Mouse (Mus musculus) forebrain, embryonic 13.5 days (tissue): ENCODE data around the gene Sbno2. TPM values are rescaled to one million over a fixed set of nuclear protein-coding genes. Genes with fewer than 3 reads are reported as not detected.
A peak's percentile ranks its signal among the peaks of the same experiment; 100 is the strongest.

Experiments used
- ATAC-seq: fragments of 200-750 bp; cut with Nextera tagmentation; 2 replicates; pipeline ENCODE4 v1.8.0; 2017
- H3K27ac ChIP-seq: fragments of 300-500 bp; sonication (generic); 2 replicates; pipeline ENCODE4 v1.5.1; 2015; ENCODE audit warnings: inconsistent platforms, mild to moderate bottlenecking, moderate library complexity
- H3K27me3 ChIP-seq: fragments of 300-500 bp; sonication (generic); 2 replicates; pipeline ENCODE4 v1.6.1; 2015; ENCODE audit warnings: mild to moderate bottlenecking, inconsistent platforms
- H3K36me3 ChIP-seq: fragments of 300-500 bp; sonication (generic); 2 replicates; pipeline ENCODE4 v1.6.1; 2015; ENCODE audit warnings: mild to moderate bottlenecking, inconsistent platforms; ENCODE audit not compliant: poor library complexity, severe bottlenecking
- H3K4me1 ChIP-seq: fragments of 300-500 bp; sonication (generic); 2 replicates; pipeline ENCODE4 v1.6.1; 2015; ENCODE audit warnings: inconsistent platforms
- H3K4me2 ChIP-seq: fragments of 300-500 bp; sonication (generic); 2 replicates; pipeline ENCODE4 v1.6.1; 2015; ENCODE audit warnings: inconsistent platforms, mild to moderate bottlenecking, moderate library complexity
- H3K4me3 ChIP-seq: fragments of 300-500 bp; sonication (generic); 2 replicates; pipeline ENCODE4 v1.5.1; 2015; ENCODE audit warnings: mild to moderate bottlenecking, inconsistent platforms
- H3K9ac ChIP-seq: fragments of 300-500 bp; sonication (generic); 2 replicates; pipeline ENCODE4 v1.6.1; 2015; ENCODE audit warnings: mild to moderate bottlenecking, inconsistent platforms
- H3K9me3 ChIP-seq: fragments of 300-500 bp; sonication (generic); replicated peaks from 2 replicates; pipeline ENCODE4 v1.6.1; 2016; ENCODE audit warnings: inconsistent platforms
- WGBS: fragments of 180-500 bp; shearing (Covaris S2); methylation state at CpG from one replicate; pipeline ENCODE4 v1.1.7; 2015; 5-methylcytosine and 5-hydroxymethylcytosine counted together
- polyA plus RNA-seq: library from polyadenylated mRNA; unstranded; fragments of >200 nt; fragmentation: Nextera tagmentation; extraction: Ambion mirVana; gene quantifications from 2 replicates; pipeline ENCODE4 v1.2.1, GENCODE M21; 2015

The Sbno2 gene
- polyA plus RNA-seq, 1 experiment from 2014 or later = 11.6 TPM

GRCm38 (mm10) chr10:80080396-80081070 lies 24.8 kb downstream of the Sbno2 start:
- H3K9me3 ChIP-seq = no peaks in the 10 kb centered on the region
- H3K4me2 ChIP-seq = no peak overlapping the region
- 87% methylated on average over 16 of the region's 16 CpGs for WGBS
- H3K27ac ChIP-seq = no peak overlapping the region
- peaks cover 10% of the 10 kb centered on the region; the same call in 1 of the 2 replicates for H3K4me1 ChIP-seq
- no peak overlapping the region for H3K4me3 ChIP-seq
- H3K9ac ChIP-seq = no peak overlapping the region
- no peak for ATAC-seq
- H3K36me3 ChIP-seq = peaks cover 65% of the 10 kb centered on the region
- H3K27me3 ChIP-seq = no peaks in the 10 kb centered on the region

DNA sequence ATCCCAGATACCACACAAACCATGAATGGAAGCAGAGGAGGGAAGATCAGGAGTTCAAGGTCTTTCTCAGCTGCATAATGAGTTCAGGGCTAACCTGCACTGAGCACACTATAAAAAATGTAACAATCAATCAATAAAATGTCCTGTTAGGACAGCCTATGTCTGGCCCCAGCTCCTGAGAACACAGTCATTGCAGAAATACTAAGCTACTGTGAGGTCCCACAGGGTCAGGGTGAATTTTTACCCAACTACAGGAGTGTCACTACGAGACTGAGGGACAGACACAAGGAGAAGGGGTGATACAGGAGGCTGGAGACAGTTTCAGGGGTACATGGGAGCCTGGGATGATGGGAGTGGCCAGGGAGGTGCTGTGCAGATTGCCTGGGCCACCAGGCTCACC lies 27.0 kb downstream of the Sbno2 start:
- Histone ChIP-seq H3K4me2 (no peak overlapping the region), H3K27me3 (no peaks in the 10 kb centered on the region), H3K9ac (no peak overlapping the region), H3K27ac (no peak overlapping the region), H3K4me1 (0 out of 2 replicates have a peak, but pooled peaks cover 3% of the 10 kb centered on the region), H3K4me3 (no peak overlapping the region), H3K9me3 (no peaks in the 10 kb centered on the region), H3K36me3 (peaks cover 47% of the 10 kb centered on the region)
- WGBS = 93% methylated on average over 1 of the region's 1 CpGs
- no peak for ATAC-seq

- Histone ChIP-seq H3K27me3 (no peaks in the 10 kb centered on the region), H3K4me2 (no peak overlapping the region), H3K36me3 (peaks cover 36% of the 10 kb centered on the region), H3K27ac (no peak overlapping the region), H3K4me3 (no peak overlapping the region), H3K4me1 (0 out of 2 replicates have a peak, but pooled peaks cover 3% of the 10 kb centered on the region), H3K9me3 (no peaks in the 10 kb centered on the region), H3K9ac (no peak overlapping the region)
- WGBS = 88% methylated on average over 5 of the region's 5 CpGs
- ATAC-seq = no peak
Observed at GRCm38 (mm10) chr10:80077312-80077711, 28.1 kb downstream of the Sbno2 start.

DNA sequence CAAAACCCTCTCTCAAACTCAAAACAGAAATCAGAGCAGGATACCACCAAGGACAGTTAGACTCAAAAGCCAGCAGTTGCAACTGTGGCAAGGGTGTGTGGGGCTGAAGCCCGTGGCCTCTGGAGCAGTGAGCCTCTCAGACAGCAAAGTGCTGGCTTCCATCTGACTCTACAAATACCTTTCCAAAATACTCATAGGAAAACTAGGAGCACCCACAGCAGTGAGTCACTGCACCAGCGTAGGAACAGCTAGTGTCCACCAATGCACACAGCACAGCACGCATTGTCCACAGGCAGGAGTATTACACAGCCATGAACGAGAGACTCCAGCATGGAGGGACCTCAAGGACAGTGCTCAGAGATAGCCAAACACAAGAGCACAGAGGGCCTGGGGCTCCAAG lies 29.0 kb downstream of the Sbno2 start:
- Histone ChIP-seq H3K4me3 (no peak overlapping the region), H3K9ac (0 out of 2 replicates have a peak overlapping the region, but pooled peaks have one; percentile 26), H3K27me3 (no peaks in the 10 kb centered on the region), H3K36me3 (peaks cover 27% of the 10 kb centered on the region), H3K27ac (no peak overlapping the region), H3K4me1 (peaks cover 7% of the 10 kb centered on the region; the same call in 1 of the 2 replicates), H3K4me2 (no peak overlapping the region), H3K9me3 (no peaks in the 10 kb centered on the region)
- ATAC-seq = no peak
- 91% methylated on average over 4 of the region's 4 CpGs for WGBS

DNA sequence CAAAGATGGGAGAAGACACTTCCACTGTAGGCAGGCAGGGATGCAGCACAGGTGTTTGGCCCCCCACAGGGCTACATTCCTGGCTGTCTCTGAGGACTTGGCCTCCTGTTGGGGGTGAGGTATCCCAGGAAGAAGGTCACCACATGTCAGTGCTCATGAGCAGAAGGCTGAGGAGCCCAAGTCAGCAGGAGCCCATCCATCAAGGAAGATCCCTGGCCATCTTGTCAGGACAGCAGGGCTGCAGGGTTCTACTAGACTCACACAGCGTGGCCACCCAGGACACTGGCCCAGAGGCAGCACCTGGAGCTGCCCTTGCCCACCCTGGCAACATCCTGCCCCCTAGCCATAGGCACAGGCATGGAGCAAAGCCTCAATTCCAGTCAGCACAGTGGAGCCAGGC lies 29.4 kb downstream of the Sbno2 start:
- Histone ChIP-seq H3K4me3 (no peak overlapping the region), H3K9me3 (no peaks in the 10 kb centered on the region), H3K9ac (no peak overlapping the region), H3K4me2 (no peak overlapping the region), H3K36me3 (peaks cover 22% of the 10 kb centered on the region), H3K27me3 (no peaks in the 10 kb centered on the region), H3K27ac (no peak overlapping the region), H3K4me1 (peaks cover 9% of the 10 kb centered on the region; the same call in 1 of the 2 replicates)
- no peak for ATAC-seq
- WGBS = 73% methylated on average over 1 of the region's 1 CpGs

GRCm38 (mm10) chr10:80074813-80075601 lies 30.4 kb downstream of the Sbno2 start:
- Histone ChIP-seq H3K4me1 (peaks cover 9% of the 10 kb centered on the region; the same call in 1 of the 2 replicates), H3K36me3 (peaks cover 13% of the 10 kb centered on the region), H3K27ac (no peak overlapping the region), H3K4me3 (no peak overlapping the region), H3K9me3 (no peaks in the 10 kb centered on the region), H3K27me3 (no peaks in the 10 kb centered on the region), H3K9ac (peak overlapping the region; percentile 18; the same call in 1 of the 2 replicates), H3K4me2 (no peak overlapping the region)
- 20% methylated on average over 28 of the region's 28 CpGs for WGBS
- ATAC-seq = no peak

- H3K27me3 ChIP-seq = no peaks in the 10 kb centered on the region
- 0 out of 2 replicates have a peak overlapping the region, but pooled peaks have one; percentile 34 for H3K9ac ChIP-seq
- peaks cover 9% of the 10 kb centered on the region; the same call in 1 of the 2 replicates for H3K4me1 ChIP-seq
- H3K36me3 ChIP-seq = no peaks in the 10 kb centered on the region; the same call in 1 of the 2 replicates
- WGBS = 85% methylated on average over 20 of the region's 20 CpGs
- H3K27ac ChIP-seq = no peak overlapping the region
- H3K9me3 ChIP-seq = no peaks in the 10 kb centered on the region
- no peak overlapping the region for H3K4me3 ChIP-seq
- no peak for ATAC-seq
- no peak overlapping the region for H3K4me2 ChIP-seq
Observed at GRCm38 (mm10) chr10:80072623-80073489, 32.5 kb downstream of the Sbno2 start.

- Histone ChIP-seq H3K36me3 (peaks cover 7% of the 10 kb centered on the region), H3K27ac (no peak overlapping the region), H3K27me3 (no peaks in the 10 kb centered on the region), H3K4me2 (no peak overlapping the region), H3K4me3 (no peak overlapping the region), H3K4me1 (peaks cover 9% of the 10 kb centered on the region; the same call in 1 of the 2 replicates), H3K9me3 (no peaks in the 10 kb centered on the region), H3K9ac (peak overlapping the region; percentile 52; the same call in 1 of the 2 replicates)
- ATAC-seq = no peak
- 90% methylated on average over 3 of the region's 3 CpGs for WGBS
Observed at GRCm38 (mm10) chr10:80071516-80071900, 33.9 kb downstream of the Sbno2 start.

GRCm38 (mm10) chr10:80070837-80071515 lies 34.4 kb downstream of the Sbno2 start:
- peaks cover 10% of the 10 kb centered on the region for H3K36me3 ChIP-seq
- no peak overlapping the region for H3K4me3 ChIP-seq
- WGBS = 69% methylated on average over 9 of the region's 9 CpGs
- H3K9me3 ChIP-seq = no peaks in the 10 kb centered on the region
- peak overlapping the region; percentile 52; the same call in 1 of the 2 replicates for H3K9ac ChIP-seq
- H3K4me1 ChIP-seq = peaks cover 9% of the 10 kb centered on the region; the same call in 1 of the 2 replicates
- no peak overlapping the region; the same call in 1 of the 2 replicates for H3K27ac ChIP-seq
- ATAC-seq = no peak
- H3K27me3 ChIP-seq = no peaks in the 10 kb centered on the region
- H3K4me2 ChIP-seq = no peak overlapping the region

GRCm38 (mm10) chr10:80069948-80070450 lies 35.4 kb downstream of the Sbno2 start:
- no peak overlapping the region for H3K9ac ChIP-seq
- no peak overlapping the region for H3K27ac ChIP-seq
- H3K27me3 ChIP-seq = no peaks in the 10 kb centered on the region
- 95% methylated on average over 4 of the region's 4 CpGs for WGBS
- no peak overlapping the region for H3K4me2 ChIP-seq
- no peaks in the 10 kb centered on the region for H3K9me3 ChIP-seq
- ATAC-seq = no peak
- H3K36me3 ChIP-seq = peaks cover 14% of the 10 kb centered on the region
- H3K4me1 ChIP-seq = peaks cover 6% of the 10 kb centered on the region; the same call in 1 of the 2 replicates
- H3K4me3 ChIP-seq = no peak overlapping the region

DNA sequence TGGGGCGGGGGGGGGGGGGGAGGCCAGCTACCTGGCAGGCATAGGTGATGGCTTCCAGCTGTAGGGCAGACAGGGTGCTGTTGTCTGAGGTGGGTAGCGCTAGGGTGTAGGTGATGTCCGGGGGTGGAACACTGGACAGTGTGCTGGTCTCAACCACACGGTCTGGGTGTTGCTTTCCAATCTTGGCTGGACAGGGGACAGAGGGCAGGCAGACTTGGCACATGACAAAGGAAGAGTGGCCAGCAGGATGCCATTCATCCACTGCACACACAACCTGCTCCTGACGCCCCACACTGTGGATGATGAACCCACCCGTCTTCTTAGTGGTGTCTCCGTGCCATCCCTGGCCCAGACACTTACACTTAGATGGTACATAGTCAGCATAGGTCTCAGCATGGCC lies 36.1 kb downstream of the Sbno2 start:
- ATAC-seq = no peak
- Histone ChIP-seq H3K36me3 (peaks cover 22% of the 10 kb centered on the region), H3K9ac (no peak overlapping the region), H3K27ac (no peak overlapping the region), H3K9me3 (no peaks in the 10 kb centered on the region), H3K27me3 (no peaks in the 10 kb centered on the region), H3K4me1 (peaks cover 6% of the 10 kb centered on the region; the same call in 1 of the 2 replicates), H3K4me3 (no peak overlapping the region), H3K4me2 (no peak overlapping the region)
- 86% methylated on average over 6 of the region's 7 CpGs for WGBS
